Mouse (Mus musculus) 3T3-L1 (cell line): Measurements from ENCODE around the gene Cdc42ep1.
"Not testable (repeated sequence)": the region's sequence is repeated elsewhere in the genome, so short reads cannot be mapped to it uniquely, and the experiment has no call there.

Source experiments
- DNase-seq: peaks from one replicate; pipeline ENCODE4 v3.0.0-alpha.2; 2015; ENCODE audit warnings: low read depth, low spot score

Cdc42ep1 gene

DNA sequence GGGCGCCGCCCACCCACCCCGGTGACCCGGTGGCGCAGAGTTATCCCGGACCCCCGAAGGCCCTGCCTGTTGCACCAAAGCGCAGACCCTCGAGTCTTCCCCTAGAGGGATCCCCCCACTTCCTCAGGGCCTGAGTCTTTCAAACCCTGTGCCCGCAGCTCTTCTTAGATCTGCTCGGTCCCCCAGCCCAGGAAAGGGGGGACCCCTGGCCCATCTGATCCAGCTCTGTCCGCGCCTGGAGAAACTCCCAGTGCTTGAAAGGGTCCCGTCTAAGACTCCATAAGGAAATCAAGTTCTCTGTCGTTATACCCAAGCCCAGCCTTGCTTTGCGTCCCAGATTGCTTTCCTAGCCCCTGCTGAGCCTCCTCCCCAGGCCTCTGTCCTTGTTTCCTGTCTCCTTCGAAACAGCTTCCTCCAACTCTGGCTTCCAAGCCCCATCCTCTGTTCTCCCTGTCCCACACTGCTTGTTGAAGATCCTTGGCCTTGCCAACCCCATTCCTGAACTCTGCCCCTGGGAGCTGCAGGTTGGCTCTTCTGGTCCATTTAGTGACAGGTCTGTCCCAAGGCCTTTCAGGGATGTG, 35.5 kb downstream of the Cdc42ep1 start:
- peak; percentile 38 for DNase-seq

DNA sequence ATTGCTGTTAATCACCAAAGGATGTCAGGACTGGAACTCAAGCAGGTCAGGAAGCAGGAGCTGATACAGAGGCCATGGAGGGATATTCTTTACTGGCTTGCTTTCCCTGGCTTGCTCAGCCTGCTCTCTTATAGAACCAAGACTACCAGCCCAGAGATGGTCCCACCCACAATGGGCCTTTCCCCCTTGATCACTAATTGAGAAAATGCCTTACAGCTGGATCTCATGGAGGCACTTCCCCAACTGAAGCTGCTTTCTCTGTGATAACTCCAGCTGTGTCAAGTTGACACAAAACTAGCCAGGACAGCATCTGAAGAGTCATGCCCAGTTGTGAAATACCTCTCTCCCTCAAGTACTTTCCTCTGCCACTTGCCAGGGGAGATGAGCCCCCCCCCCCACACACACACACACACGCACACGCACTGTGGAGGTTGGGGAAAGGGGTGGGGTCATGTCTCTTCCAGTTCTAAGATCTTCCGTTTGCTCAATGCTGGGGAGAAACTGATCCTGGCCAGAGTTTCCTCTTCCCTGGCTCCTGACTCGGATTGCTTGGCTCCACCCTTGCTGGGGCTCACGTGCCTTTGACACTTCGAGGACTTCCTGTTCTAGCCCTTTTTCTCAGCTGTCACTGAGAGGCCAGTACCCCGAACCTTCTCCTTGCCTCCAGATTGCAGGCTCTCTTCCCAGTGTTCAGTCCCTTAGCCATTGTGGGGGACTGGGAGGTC, 36.5 kb downstream of the Cdc42ep1 start:
- not testable (repeated sequence) for DNase-seq

DNA sequence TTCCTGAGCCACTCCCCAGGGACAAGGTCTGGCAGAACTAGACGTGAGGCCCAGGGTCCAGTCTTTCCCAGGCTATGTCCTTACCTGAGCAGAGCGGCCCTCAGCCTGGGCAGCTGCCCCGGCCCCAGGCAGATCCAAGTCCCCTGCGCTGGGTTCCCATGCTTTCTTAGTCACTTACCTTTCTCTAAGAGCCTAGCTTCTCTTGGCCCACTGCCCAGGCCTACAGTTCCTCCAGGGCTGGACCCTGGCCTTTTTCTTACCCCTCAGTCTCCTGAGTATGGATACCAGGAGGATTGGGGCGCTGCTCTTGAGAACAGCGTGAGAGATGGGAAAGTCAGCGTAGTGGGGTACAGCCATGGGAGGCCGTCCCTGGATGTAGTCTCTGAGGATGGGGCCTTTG, 38.0 kb downstream of the Cdc42ep1 start:
- DNase-seq: no peak

DNA sequence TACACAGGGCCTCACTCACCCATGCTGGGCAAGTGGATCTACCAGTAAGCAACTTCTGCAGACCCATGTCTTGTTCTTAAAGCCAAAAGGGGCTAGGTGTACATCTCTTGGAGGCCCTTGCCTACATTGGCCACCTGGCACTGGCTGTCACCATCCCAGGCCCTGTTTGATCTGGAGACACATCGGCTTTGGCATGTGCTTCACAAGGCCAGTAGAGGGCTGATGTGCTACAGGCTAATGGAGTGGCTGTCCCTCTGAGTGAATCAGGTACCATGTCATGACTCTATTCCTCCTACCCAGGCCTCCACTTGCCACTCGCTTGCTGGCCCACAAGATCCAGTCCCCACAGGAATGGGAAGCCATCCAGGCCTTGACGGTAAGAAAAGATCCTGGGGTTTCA, 39.4 kb downstream of the Cdc42ep1 start:
- no peak for DNase-seq

DNA sequence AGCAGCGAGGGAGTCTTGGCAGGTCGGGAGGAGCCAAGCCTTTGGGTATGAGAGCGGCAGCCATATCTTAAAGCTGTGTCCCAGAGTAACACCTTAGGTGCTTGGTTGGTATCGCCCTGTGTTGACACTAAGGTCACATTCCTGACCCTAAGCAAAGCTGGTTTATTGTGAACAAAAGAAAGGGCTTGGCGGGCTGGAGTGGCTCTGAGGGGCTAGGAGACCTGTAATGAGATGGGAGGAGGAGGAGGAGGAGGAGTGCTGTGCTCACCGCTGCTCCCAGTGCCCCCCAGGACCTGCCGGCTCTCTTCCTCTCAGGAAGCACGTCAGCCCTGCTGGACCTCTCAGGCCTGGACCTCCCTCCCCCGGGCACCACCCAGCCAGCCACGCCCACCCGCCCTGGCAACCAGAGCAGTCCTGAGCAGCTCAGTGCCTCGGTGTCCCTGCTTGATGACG, 47.0 kb downstream of the Cdc42ep1 start:
- DNase-seq: no peak

DNA sequence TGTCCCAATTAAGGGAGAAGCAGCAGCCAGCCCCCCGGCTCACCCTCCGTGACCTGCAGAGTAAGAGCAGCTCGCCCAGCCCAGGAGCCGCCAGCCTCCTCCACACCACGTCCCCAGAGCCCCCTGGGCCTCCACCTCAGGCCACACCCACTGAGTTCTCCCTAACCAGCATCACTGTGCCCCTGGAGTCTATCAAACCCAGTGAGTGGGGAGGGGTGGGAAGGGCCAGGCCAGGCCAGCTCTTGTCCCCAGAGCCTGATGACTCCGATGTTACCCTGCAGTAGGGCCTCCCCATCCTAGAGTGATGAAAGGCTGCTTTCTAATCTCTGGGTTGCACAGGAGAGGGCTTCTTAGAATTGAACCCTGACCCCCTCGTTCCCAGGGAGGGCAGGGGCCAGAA, 50.0 kb downstream of the Cdc42ep1 start:
- DNase-seq: no peak

DNA sequence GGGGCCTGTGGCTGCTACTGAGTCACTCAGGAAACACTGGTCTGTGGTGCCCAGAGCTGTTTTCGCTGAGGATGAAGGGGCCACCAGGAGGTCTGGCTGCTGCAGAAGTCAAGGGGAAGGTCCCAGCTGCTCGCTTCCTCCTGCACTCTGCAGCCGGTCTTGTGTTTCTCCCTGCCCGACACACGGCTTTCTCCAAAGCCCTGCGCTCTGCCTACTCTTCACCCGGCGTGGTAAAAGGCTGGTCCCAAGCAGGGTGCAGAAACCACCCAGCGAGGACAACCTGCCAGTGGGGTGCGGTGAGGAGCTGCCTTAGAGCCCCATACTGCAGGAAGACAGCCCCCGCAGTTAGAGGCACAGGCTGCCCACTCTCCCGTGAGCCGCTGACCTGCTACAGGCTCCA, 52.3 kb downstream of the Cdc42ep1 start:
- no peak for DNase-seq

DNA sequence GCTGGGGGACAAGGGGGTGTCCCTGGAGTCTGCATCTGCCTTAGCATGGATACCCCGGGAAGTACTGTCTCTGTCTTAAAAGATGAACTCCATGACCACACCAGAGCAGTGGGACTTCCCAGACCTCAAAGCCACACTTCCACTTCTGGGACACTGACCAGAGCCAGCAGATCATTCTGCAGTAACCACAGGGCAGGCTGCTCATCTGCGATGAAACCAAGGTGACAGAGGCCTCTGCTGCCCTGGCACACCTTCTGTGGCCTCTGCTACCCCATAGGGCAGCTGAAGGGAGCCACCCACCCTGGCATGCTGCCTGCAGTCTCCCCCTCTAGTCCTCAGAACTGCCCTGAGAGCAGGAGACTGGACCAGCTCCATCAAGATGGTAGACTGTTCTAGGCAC, 53.3 kb downstream of the Cdc42ep1 start:
- no peak for DNase-seq

DNA sequence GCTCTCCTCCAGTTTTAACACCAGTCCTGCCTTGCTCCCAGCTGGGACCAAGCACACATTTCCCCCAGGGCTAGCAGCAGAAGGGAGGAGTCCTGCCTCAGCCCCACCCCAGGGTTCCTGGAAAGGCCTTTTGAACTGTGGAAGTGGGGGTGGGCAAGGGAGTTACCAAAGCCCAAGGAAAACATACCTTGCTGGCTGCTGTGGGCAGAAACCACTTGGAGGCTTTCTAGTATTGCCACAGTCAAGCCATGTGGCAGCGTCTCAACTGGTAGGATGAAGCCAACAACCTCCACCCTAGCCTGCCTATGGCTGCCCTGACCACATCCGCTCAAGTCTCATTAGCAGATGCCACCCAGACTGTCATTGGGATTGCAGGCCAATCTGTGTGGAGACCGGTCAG, 53.7 kb downstream of the Cdc42ep1 start:
- DNase-seq: no peak

DNA sequence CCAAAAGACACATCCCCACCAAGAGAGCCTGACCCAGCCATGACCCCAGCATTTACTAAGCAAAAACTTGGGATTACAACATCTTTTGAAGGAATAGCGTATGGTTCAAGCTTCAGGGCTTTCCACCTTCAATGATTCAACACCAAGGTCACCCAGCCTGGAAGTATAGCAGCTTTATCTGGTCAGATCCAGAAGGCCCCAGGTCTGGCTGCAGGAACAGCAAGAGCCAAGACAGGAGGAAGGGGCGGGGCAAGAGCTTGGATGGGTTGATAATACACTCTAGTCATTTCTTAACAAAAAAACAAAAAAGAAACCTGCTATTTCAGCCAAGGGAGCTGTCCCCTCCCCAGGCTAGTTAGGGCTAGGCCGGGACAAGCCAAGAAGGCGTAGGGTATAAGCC, 55.1 kb downstream of the Cdc42ep1 start:
- no peak for DNase-seq

DNA sequence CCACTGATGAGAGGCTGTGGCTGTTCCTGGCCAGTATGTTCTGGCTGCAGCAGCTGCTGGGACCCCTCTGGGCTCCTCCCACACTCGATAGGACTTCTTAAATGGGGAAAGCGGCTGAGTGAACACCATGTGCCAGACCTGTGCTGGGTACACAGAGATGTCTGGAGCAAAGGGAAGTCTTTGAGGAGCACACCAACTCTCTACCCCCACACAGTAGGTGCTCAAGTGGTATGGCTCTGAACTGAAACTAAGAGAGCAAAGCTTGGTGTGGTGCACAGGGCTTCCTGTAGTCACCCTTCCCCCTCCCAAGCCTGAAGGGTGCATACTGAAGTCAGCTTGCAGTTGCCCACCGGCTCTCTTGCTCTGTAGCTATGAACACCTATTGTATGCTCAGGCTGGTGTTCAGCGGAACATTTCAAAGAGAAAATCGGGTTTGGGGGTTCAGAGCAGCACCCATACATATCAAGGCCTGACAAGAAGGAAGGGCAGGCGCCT, 56.1 kb downstream of the Cdc42ep1 start:
- DNase-seq: no peak

DNA sequence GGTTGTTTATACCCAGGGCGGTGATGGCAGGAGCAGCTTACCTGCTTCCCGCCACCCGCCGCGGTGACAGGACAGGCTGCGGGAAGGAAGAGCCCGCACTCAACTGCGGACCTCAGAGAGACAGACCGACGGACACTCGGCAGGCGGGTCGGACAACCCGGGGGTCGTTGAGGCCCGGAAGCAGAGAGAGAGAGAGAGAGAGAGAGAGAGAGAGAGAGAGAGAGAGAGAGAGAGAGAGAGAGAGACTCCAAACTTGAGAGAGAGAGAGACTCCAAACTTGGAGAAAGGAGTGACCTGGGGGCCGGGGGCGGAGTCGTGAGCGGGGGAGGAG, 57.0 kb downstream of the Cdc42ep1 start, which contains the start of gene Gm49510:
Gene Gm49510 (plus strand): TSS at position 259 of the 331 bp plus-strand sequence.
- no peak for DNase-seq

DNA sequence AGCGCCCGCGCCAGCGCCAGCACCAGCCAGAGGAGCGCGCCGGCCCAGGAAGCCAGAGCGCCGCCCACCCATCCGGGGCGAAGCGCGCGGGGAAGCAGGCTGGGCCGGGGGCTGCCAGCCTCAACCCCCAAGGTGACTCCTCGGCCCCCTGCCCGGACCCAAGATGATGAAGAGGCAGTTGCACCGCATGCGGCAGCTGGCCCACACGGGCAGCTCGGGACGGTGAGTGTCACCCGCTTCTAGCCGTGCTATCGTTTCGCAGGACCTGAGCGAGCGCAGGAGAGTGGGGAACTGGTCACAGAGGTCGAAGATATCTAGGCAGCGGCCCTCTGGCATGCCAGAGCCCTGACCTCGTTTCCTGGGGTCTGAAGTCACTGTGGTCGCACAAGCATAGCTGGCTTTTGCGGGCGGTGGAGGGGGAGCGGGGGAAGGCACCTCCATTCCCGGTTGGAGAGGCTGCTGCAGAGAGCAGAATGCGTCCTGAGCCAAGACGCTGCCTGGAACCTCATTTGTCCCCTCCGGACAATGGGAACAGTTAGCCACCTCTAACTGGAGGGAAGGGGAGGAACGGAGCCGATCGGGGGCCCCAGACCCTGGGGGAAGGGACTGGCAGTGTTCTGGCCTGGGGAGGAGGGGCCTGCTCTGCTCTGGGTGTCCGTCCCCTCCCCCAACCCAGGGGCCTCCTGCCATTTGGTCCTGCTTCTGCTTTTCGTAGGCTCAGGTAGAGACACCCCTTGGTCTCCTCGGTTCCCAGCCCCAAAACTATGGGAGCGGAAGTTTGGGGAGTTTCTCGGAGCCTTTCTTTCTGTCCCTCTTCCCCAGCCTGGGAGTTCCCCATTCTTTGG, 57.5 kb downstream of the Cdc42ep1 start, which contains the start of gene Sh3bp1:
Gene Sh3bp1 (plus strand): TSS at position 29 of the 845 bp plus-strand sequence.
- DNase-seq: peak; percentile 60
